Mouse (Mus musculus) frontal cortex, postnatal 10 days (tissue): ENCODE results near the gene Habp4.

Source experiments
- DNase-seq, 2 experiments: peaks; one replicate each; pipeline ENCODE4 v3.0.0; 2022; ENCODE audit warnings: low spot score in 2 of 2, mixed read lengths in 1 of 2

Habp4 gene

GRCm38 (mm10) chr13:64178746-64179652, 17.4 kb downstream of the Habp4 start:
- no peak for DNase-seq

GRCm38 (mm10) chr13:64180300-64180699, 18.7 kb downstream of the Habp4 start:
- no peak for DNase-seq

DNA sequence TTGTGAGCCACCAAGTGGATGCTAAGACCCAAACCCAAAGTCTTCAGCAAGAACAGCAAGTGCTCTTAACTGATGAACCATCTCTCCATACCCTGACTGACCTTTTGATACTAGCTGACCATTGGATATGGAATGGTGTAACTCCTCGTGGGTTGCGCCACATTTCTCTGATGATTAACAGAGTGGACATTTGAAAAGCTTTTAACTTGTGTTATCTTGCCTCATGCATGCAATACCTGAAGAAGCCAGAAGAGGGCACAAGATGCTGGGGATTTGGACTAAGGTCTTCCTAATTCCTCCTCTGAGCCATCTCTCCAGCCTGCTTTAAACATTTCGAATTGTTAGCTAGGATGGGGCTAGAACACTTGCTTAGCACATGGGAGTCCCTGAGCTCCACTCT, 19.3 kb downstream of the Habp4 start:
- peak in 1 of 2 experiments; percentile 48 for DNase-seq

DNA sequence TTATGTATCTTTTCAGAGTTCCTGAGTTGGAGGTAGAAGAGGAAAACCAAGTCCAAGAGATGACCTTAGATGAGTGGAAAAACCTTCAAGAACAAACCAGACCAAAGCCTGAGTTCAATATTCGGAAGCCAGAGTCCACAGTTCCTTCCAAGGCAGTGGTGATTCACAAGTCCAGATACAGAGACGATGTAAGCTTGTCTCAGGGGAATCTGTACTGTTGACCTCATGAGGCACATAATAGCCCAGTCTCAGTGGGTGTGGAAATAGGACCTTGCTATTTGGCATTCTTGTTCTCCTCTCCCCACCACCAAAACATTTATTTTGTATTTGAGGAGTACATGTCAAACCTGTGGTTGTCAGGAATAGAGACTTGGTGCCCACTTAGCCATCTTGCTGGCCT, 20.5 kb downstream of the Habp4 start:
- no peak for DNase-seq

- DNase-seq = no peak
Observed at GRCm38 (mm10) chr13:64183583-64183982, 22.0 kb downstream of the Habp4 start.

DNA sequence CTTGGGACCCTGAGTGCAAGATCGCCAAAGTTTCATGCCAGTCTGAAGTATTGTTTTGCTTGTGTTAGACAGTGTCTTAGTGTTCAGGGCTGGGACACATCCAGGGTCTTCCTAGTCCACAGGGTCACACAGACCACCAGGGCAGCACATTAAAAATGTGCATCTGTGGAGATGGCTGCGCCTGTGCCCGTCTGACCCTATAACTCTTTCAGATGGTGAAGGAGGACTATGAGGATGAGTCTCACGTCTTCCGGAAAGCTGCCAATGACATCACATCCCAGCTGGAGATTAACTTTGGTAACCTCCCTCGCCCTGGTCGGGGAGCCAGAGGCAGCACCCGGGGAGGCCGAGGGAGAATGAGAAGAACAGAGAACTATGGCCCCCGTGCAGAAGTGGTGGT, 22.7 kb downstream of the Habp4 start:
- DNase-seq = no peak

- DNase-seq = no peak
Observed at GRCm38 (mm10) chr13:64185176-64185575, 23.6 kb downstream of the Habp4 start.

- DNase-seq = no peak
Observed at GRCm38 (mm10) chr13:64185586-64185985, 24.0 kb downstream of the Habp4 start.

DNA sequence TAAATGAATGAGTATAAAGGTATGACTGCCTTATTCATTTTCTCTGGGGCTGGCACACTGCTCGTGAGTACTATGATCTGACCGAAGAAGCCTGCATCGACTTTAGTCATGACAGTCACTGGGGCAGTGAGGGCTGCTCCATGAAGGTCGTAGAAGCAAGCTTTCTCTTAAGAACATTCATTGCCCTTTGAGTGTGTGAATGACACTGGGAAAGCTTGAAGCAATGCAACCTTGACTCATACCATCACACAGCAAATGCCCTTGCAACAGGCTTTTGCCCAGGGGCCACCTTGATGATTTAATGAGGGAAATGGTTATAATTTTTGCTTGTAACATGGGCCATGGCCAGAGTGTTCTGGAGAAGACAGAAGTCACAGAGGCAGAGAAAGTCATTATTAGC, 24.9 kb downstream of the Habp4 start:
- no peak for DNase-seq

- DNase-seq = no peak
Observed at GRCm38 (mm10) chr13:64187065-64187464, 25.4 kb downstream of the Habp4 start.

DNA sequence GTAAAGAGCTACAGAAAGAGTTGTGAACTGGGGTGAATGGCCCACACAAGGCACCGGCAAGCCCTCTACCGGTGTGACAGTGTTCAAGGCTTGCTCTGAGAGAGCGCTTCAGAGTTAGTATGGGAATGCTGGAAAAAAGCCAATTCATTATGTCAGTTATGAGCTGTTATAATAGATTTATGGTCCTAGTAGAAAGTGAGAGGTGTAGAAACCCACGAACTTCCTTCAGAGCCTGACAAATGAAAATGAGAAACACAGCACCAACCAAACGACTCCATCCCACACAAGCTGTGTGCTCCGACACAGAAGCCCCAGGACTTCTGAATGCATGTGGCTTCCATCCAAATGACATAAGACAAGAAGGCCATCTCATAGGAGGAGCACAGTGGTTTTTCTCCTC, 36.3 kb downstream of the Habp4 start:
- no peak for DNase-seq

GRCm38 (mm10) chr13:64198310-64198709, 36.7 kb downstream of the Habp4 start:
- no peak for DNase-seq

GRCm38 (mm10) chr13:64200911-64201310, 39.3 kb downstream of the Habp4 start:
- DNase-seq = no peak

DNA sequence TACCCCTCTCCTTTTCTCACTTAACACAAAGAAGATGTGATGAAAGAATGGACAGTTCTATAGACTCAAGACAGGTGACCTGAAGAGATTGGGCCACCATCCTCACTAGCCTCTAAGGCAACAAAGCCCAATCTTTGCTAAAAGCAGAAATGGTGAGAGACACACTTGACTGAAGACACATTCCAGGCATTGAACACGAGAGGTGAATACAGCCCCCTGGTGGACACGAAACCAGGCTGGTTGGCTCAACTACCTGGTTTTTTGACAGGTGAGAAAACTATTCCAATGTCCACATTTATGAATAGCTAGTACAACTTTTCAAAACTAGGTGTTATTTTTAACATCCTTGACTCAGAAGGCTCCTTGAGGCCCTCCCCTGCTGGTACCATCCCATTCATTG, 43.1 kb downstream of the Habp4 start:
- DNase-seq = no peak

DNA sequence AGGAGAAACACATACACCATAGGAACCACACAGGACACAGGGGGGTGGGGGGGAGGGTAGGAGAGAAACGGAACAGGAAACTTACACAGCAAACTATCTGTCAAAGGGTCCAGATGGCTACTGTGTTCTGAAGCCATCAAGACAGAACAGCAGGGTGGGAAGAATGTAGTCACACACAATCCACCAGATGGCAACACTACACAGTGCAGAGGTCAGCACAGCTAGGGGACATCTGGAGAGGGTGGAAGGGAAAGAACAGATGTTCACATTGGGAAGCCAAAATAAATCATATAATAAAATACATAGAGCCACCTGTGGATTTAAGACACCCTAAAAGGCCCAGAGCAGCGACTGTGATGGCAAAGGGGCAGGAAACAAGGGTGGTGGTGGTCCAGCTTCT, 43.6 kb downstream of the Habp4 start:
- no peak for DNase-seq

DNA sequence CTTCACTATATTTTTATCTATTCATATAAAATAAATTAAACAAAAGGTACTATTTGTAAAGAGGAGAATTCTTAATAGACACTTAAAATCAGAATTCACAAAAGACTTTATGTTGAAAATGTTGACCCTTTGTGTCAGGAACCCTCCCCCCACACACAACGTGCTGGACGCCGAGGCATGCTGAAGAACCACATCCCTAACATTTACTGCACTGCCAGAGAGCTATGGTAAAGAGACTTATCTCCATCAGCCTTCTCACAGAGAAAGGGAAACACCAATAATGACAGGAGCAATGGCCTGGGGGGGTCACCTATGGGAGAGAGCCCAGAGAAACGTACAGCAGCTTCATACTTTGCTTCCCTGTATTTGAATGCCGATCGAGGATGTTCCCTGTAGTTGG, 46.5 kb downstream of the Habp4 start:
- no peak for DNase-seq

- DNase-seq = no peak
Observed at GRCm38 (mm10) chr13:64211995-64212603, 50.5 kb downstream of the Habp4 start.

DNA sequence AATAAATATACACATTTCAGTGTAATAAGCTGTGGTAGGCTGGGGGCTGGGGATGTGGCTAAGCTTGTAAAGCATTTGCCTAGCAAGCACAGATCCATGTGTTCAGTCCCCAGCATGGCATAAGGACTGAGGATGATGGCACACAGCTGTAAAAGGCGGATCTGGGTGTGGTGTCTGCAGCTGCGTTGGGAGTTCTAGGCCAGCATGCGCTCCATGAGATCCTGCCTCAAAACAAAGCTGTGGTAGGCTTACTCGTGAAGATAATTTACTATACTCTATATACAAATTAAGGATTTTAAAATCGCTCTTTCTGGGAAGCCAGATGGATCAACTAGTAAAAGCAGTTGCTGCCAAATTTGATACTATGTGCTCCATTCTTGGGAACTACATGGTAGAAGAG, 53.3 kb downstream of the Habp4 start:
- DNase-seq = no peak

DNA sequence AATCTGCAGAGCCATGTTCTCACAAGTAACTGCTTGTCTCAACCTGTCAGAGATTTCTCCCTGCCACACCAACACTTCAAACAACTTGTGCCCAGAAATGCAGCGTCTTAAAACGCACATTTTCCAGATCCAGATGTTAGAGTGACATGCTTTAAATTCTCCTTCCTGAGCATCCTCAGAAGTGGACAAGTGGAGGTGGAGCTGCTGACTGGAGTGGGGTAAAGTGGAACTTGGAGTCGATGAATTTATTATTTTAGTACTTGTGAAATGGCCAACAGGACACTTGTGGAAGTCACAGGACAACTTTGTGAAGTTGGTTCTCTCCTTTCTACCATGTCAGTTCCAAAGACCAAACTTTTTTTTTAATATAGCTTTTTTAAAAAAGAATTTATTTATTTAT, 64.1 kb downstream of the Habp4 start:
- no peak for DNase-seq

DNA sequence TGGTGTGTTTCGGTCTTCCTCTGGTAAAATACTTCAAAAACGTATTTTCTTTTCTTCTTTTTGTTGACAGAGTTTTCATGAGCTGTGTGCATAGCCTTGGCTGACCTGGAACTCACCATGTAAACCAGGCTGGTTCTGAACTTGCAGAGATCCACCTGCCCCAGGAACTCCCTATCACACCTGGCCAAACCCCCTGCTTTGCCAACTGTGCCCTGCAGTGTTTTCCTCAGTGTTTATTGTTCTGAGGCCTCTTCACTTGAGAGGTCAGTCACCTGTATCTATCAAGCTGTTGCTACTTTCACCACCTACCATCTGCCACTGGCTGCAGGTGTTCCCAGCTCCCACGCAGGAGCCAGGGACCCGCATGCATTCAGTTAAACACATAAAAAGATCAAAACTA, 65.1 kb downstream of the Habp4 start:
- DNase-seq = no peak

GRCm38 (mm10) chr13:64233139-64233538, 71.5 kb downstream of the Habp4 start:
- no peak for DNase-seq

DNA sequence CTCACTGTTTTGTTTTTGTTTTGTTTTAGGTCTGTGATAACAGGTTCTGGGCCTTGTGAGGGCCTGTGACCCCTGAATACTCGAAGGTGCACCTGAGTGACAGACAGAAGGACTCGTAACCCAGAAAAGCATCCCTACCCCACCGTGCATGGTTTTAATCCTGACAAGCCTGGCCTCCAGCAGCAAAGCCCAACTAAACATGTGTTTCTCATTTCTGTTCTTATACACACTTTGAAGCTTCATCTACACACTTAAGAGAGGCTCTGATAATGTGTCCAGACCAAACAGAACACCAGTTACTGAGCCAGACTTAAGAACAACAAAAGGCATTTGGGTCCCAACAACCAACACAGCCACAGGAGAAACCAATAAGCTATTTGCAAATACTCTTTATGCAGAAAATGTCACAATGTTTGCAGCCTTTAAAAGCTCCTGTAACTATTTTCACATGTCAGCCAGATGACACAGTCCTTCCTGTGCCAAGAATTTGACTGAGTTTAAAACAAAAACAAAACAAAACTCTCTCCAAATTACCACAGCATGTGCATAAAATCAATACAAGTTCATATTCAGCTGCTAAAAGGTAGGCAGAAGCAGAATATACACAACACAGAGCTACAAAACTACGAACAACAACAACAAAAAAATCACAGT, 73.6 kb downstream of the Habp4 start:
- DNase-seq = no peak

DNA sequence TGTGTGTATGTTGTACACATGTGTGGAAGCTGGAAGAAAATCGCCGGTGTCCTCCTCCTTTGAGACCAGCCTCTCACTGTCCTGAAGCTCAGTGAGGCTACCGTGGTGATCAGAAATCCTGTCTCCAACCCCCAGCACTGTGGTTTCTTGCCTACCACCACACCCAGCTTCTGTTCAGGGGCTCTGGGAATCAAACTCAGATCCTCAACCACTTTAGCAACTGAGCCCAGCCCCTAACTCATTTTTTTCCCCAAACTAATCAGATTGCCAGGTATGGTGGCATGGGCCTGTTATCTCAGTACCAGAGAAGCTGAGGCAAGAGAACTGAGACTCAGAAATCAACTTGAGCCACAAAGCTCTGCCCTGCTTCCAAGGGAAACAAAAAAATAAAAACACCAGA, 74.2 kb downstream of the Habp4 start:
- no peak for DNase-seq
